Mouse (Mus musculus) left cerebral cortex, adult 2 months (tissue): ENCODE measurements around the gene Ndufb5. TPM values are rescaled to one million over a fixed set of nuclear protein-coding genes. Genes with fewer than 3 reads are reported as not detected.
"Not testable (repeated sequence)": the region's sequence is repeated elsewhere in the genome, so short reads cannot be mapped to it uniquely, and the experiment has no call there.

Experiments used
- DNase-seq, 2 experiments: peaks; one replicate each; pipeline ENCODE4 v3.0.0; 2021 to 2022; ENCODE audit warnings: low spot score in 2 of 2, mixed read lengths in 1 of 2; ENCODE audit errors: extremely low spot score in 1 of 2
- H3K27ac ChIP-seq: fragments of 200-600 bp; 2 replicates; pipeline ENCODE4 v1.8.1; 2022
- H3K4me3 ChIP-seq: fragments of 200-600 bp; 2 replicates; pipeline ENCODE4 v1.8.1; 2022
- CTCF ChIP-seq: fragments of 200-600 bp; IDR thresholded peaks from 2 replicates; pipeline ENCODE4 v1.8.1; 2022; ENCODE audit warnings: antibody characterized with exemption, mild to moderate bottlenecking, moderate library complexity
- intact Hi-C: fragments of 180-260 bp; cut with DNase I; formaldehyde crosslinking; loops from one replicate; pipeline ENCODE4 v1.15.1; 2025
- total RNA-seq, 2 experiments: library from RNA; stranded (reverse); gene quantifications; 2 replicates each; pipeline ENCODE4 v1.2.3; 2021

The Ndufb5 gene
- total RNA-seq, 2 experiments from 2014 or later = 198 to 210 TPM

- no peak overlapping the region for H3K27ac ChIP-seq
- TF ChIP-seq CTCF = no peak
Observed at GRCm38 (mm10) chr3:32745001-32745400, 8.2 kb downstream of the Ndufb5 start.

GRCm38 (mm10) chr3:32745426-32745825 lies 8.6 kb downstream of the Ndufb5 start:
- H3K27ac ChIP-seq, DNase-seq, H3K4me3 ChIP-seq, intact Hi-C loops: not testable (repeated sequence)

More at GRCm38 (mm10) chr3:32745001-32745400, 8.2 kb downstream of the Ndufb5 start:
- H3K4me3 ChIP-seq = no peak overlapping the region
- DNase-seq = no peak
- intact Hi-C loops = no loop called here

DNA sequence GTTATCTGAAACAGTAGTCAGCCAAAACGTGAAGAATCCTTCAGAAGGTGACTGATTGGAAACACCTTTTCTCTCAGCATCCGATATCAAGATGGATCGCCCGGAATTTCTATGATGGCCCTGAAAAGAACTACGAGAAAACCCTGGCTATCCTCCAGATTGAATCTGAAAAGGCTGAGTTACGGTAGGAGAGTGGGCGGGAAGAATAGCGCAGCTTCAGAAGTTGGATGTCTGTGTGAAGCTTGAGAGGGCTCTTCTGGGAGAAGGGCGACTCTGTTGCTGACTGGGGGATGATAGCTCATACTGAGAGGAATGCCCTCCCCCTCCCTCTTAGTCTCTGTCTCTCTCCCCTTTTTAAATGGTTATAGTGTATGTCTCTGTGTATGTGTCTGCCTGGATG lies 11.6 kb downstream of the Ndufb5 start:
- intact Hi-C loops = no loop called here
- no peak overlapping the region for H3K27ac ChIP-seq
- DNase-seq = no peak
- H3K4me3 ChIP-seq = no peak overlapping the region
- no peak for TF ChIP-seq CTCF

- no peak overlapping the region for H3K27ac ChIP-seq
- intact Hi-C loops = no loop called here
- H3K4me3 ChIP-seq = no peak overlapping the region
- DNase-seq = no peak
- no peak for TF ChIP-seq CTCF
Observed at GRCm38 (mm10) chr3:32749820-32750579, 13.2 kb downstream of the Ndufb5 start.

GRCm38 (mm10) chr3:32754384-32754915 lies 17.7 kb downstream of the Ndufb5 start:
- no peak overlapping the region for H3K4me3 ChIP-seq
- no peak for TF ChIP-seq CTCF
- intact Hi-C loops = no loop called here
- DNase-seq = no peak
- no peak overlapping the region for H3K27ac ChIP-seq

DNA sequence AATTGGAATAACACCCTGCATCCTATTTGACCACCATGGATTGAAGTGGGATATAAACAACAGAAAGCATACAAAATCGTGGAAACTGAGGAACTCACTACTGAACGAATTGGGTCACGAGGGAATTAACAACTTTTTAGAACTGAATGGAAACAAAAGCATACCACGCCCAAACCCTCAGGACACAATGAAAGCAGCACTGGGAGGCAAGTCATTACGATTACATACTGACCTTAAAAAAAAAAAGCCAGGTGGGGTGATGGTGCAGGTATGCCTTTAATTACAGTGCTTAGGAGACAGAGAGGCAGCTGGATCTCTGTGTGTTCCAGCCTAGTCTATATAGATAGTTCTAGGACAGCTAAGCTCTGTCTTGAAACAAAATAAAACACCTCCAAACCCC lies 22.4 kb downstream of the Ndufb5 start:
- no peak for TF ChIP-seq CTCF
- intact Hi-C loops = loop anchor here (5.0 kb wide), 1 partner anchor 53 kb away; no protein-coding TSS in a partner anchor
- H3K4me3 ChIP-seq = no peak overlapping the region
- H3K27ac ChIP-seq = no peak overlapping the region
- DNase-seq = no peak

DNA sequence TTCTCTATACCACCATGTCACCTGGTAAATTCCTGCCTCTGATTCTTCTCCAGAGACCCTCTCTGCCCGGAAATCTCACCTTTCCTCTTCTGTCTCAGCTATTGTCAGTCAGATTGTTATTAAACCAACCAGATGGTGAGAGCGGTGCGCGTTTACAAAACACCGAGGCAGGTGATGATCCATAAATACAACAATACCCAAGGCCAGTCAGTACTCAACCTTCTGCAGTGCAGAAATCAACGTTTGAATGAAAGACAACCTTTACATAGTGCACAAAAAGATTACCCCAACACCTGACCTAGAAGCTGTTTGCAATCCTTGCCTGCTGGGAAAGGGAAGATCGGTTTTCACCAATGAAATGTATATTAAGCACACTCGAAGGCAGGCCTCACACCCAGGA lies 26.2 kb downstream of the Ndufb5 start:
- H3K27ac ChIP-seq = no peak overlapping the region
- TF ChIP-seq CTCF = no peak
- no peak overlapping the region for H3K4me3 ChIP-seq
- intact Hi-C loops = no loop called here
- DNase-seq = no peak

DNA sequence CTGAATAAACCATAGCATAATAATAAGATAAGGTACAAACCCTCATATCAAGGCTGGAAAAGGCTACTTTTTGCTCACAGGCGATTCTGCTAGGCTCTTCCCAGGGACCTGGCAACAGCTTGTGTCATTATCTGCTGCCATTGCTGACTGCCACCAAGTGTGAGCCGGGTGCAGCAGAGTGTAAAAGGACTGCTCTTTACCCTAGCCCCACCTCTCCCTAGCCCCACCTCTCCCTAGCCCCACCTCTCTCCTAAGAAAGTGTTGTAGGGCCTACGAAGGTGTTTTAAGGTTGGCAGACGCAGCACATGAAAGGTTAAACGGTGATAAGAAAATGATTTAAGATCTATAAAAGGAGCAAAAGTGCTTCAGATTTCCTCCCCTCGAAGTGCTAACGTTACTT lies 27.1 kb downstream of the Ndufb5 start:
- no peak for DNase-seq

DNA sequence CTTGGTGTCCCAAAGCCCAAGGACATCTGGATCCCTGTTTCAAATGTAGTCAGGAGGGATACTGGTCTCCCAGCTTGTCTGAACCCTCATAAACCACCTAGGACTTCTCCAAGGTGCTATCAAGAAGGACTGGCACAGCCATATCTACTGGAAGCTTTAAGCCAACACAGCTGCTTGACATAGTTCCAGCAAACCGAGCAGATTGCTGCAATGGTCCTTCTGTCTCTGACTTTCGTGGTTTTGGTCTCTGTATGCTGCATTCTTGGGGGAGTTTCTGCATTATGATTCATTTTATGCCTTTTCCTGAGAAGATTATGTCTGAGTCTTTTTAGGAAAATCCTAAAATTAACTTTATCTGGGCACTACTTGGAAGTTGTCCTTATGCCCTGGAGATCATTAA lies 34.0 kb downstream of the Ndufb5 start:
- TF ChIP-seq CTCF = no peak
- Histone ChIP-seq H3K4me3 (no peak overlapping the region), H3K27ac (no peak overlapping the region)
- no peak for DNase-seq
- intact Hi-C loops = no loop called here

More for the DNA sequence above, 27.1 kb downstream of the Ndufb5 start:
- TF ChIP-seq CTCF = no peak
- no peak overlapping the region for H3K27ac ChIP-seq
- intact Hi-C loops = no loop called here
- no peak overlapping the region for H3K4me3 ChIP-seq

Other genes starting within 250 kb of the Ndufb5 start
- not detected for gene Kcnmb3, start 244.8 kb upstream of the Ndufb5 start, total RNA-seq
- 10 to 100 TPM; 36.1 to 37.0 TPM for gene Zfp639, start 226.7 kb upstream of the Ndufb5 start, total RNA-seq
- 100 to 1,000 TPM; 119 to 123 TPM for gene Mfn1, start 207.5 kb upstream of the Ndufb5 start, total RNA-seq
- gene Gnb4, start 120.4 kb upstream of the Ndufb5 start, total RNA-seq = 10 to 100 TPM; 22.9 to 27.4 TPM
- 10 to 100 TPM; 16.7 to 17.7 TPM for gene Actl6a, start 30.7 kb upstream of the Ndufb5 start, total RNA-seq
- 10 to 100 TPM; 22.2 to 22.8 TPM for gene Mrpl47, start 615 bp downstream of the Ndufb5 start, total RNA-seq
- 10 to 100 TPM; 28.3 to 30.7 TPM for gene Usp13, start 80.6 kb downstream of the Ndufb5 start, total RNA-seq